Mouse (Mus musculus): ENCODE results near the gene Smoc1.

DNA sequence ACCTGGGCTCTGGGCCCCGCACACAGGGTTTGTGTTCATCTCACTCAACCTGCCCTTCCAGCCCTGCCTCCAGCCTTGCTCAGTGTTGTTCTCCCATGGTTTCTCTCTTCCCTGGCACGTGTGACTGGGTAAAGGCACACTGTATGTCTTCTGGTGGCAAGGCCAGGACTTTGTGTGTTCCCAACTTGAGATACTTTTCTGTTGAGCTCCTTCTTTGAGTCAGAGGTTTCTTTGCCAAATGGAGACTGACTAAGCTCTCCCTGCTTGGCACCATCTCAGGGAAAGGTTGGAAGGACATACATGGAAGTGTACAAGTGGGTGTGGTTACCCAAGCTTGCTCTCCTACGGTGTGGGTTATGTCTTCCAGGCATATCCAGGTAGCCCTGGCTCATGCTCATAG, 136.5 kb downstream of the Smoc1 start:
- TF ChIP-seq TAL1 (IDR thresholded peaks at IDR 0.05; ENCODE audit: low read length) (no peak), GATA1 (IDR thresholded peaks at IDR 0.05; ENCODE audit: low read length) (no peak)
